Mouse (Mus musculus) bone marrow, adult 2 months (tissue): ENCODE data around the gene Nmur1. TPM values are rescaled to one million over a fixed set of nuclear protein-coding genes. Genes with fewer than 3 reads are reported as not detected.
"Not testable (repeated sequence)": the region's sequence is repeated elsewhere in the genome, so short reads cannot be mapped to it uniquely, and the experiment has no call there.

Experiments
- H3K27ac ChIP-seq: fragments of 200-500 bp; 2 replicates; pipeline ENCODE4 v1.5.1; 2012; ENCODE audit warnings: low read depth, mild to moderate bottlenecking, control low read depth, inconsistent platforms, low read length; ENCODE audit not compliant: control insufficient read depth, poor library complexity, insufficient read depth
- H3K4me1 ChIP-seq: fragments of 200-500 bp; 2 replicates; pipeline ENCODE4 v1.6.1; 2011; ENCODE audit warnings: low read length; ENCODE audit not compliant: control insufficient read depth, insufficient read depth
- H3K4me3 ChIP-seq: fragments of 200-500 bp; replicated peaks from 2 replicates; pipeline ENCODE3; 2011; ENCODE audit warnings: mild to moderate bottlenecking, low read depth, low read length, control low read depth; ENCODE audit not compliant: control insufficient read depth
- CTCF ChIP-seq: fragments of 200-500 bp; IDR thresholded peaks from 2 replicates; pipeline ENCODE4 v1.5.1; 2011; ENCODE audit warnings: low read length, control low read depth; ENCODE audit not compliant: control insufficient read depth, insufficient read depth
- POLR2A ChIP-seq: fragments of 200-500 bp; IDR thresholded peaks from 2 replicates; pipeline ENCODE4 v1.6.1; 2011; ENCODE audit warnings: low read depth, mild to moderate bottlenecking, control low read depth, low read length, borderline replicate concordance; ENCODE audit not compliant: control insufficient read depth
- WGBS: fragments of 180-500 bp; shearing (Covaris S2); methylation state at CpG from one replicate; pipeline ENCODE4 v1.1.7; 2018; 5-methylcytosine and 5-hydroxymethylcytosine counted together
- polyA plus RNA-seq: library from polyadenylated mRNA; stranded (reverse); fragments of >200 nt; gene quantifications from 2 replicates; pipeline ENCODE4 v1.2.4, GENCODE M21; 2011; ENCODE audit warnings: low replicate concordance; ENCODE audit not compliant: missing spikeins, insufficient read depth, insufficient read length

Gene Nmur1
- not detected in 2 replicates for polyA plus RNA-seq

GRCm38 (mm10) chr1:86426128-86426527 is at the start of gene Nmur1, which contains the start of gene Tex44:
TSS of gene Nmur1 (minus strand) at chr1:86426228.
TSS of gene Tex44 (plus strand) at chr1:86426329.
- TF ChIP-seq POLR2A, result no peak
- TF ChIP-seq CTCF, result no peak
- H3K4me3 ChIP-seq, result no peak within 1 kb of the TSS
- peak within 1 kb of the TSS; percentile 62 for H3K27ac ChIP-seq
- H3K4me1 ChIP-seq, result no peaks in the 10 kb centered on the region; the same call in 1 of the 2 replicates
- WGBS, result 91% methylated on average over 8 of the region's 8 CpGs

GRCm38 (mm10) chr1:86473109-86473760 is 47.2 kb upstream of the Nmur1 start:
- peaks cover 7% of the 10 kb centered on the region for H3K4me1 ChIP-seq
- H3K27ac ChIP-seq, result peak overlapping the region; percentile 96
- 67% methylated on average over 18 of the region's 18 CpGs for WGBS
- no peak overlapping the region for H3K4me3 ChIP-seq
- no peak for TF ChIP-seq POLR2A
- no peak for TF ChIP-seq CTCF

DNA sequence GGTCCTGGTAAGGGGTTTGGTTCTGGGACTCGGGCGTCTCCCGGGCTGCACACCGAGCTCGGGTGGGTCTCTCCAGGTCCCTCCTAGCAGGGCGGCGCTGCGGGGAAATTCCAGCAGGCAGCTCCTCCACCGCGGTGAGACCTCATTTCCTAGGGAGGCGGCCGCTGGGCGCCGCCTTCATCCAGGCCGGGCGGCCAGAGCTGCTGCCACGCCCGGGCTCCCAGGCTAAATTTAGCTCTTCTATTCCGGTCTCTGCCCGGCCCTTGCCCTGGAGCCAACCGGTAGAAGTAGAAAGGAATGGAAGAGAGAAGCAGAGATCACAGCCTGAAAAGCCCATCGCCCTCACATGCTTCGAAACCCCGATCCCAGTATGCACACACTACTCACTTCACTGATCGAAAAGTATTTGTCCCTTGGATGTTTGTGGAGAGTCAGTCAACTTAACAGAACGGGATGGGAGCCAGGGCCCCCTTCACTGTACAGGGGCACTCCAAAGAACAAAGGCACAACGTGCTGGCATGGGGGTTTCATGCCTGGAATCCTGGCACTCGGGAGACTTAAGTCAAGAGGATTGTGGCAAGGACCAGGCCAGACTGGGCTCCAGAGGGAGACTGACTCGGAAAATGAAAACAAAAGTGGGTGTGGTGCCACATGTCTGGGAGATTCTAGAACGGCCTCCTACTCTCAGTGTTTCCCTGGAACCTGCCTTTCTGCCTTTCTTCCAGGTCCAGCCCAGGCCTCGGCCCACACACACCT is 46.3 kb upstream of the Nmur1 start:
- Histone ChIP-seq H3K4me3 (peak overlapping the region; percentile 59), H3K27ac (peak overlapping the region; percentile 96), H3K4me1 (peaks cover 7% of the 10 kb centered on the region)
- TF ChIP-seq CTCF, result no peak
- peak; percentile 53; the same call in 1 of the 2 replicates for TF ChIP-seq POLR2A
- 6% methylated on average over 31 of the region's 31 CpGs for WGBS

GRCm38 (mm10) chr1:86471504-86471961 is 45.5 kb upstream of the Nmur1 start:
- H3K4me1 ChIP-seq, H3K4me3 ChIP-seq: not testable (repeated sequence)
- TF ChIP-seq CTCF, result peak; percentile 59
- peak overlapping the region; percentile 96; the same call in 1 of the 2 replicates for H3K27ac ChIP-seq
- WGBS, result 49% methylated on average over 11 of the region's 11 CpGs

- TF ChIP-seq CTCF (no peak), POLR2A (no peak)
- Histone ChIP-seq H3K4me1 (peaks cover 7% of the 10 kb centered on the region), H3K4me3 (no peak overlapping the region), H3K27ac (peak overlapping the region; percentile 62)
- 33% methylated on average over 12 of the region's 12 CpGs for WGBS
Observed at GRCm38 (mm10) chr1:86470519-86471181, 44.6 kb upstream of the Nmur1 start.

- 89% methylated on average over 4 of the region's 4 CpGs for WGBS
- Histone ChIP-seq H3K27ac (peak overlapping the region; percentile 21; the same call in 1 of the 2 replicates), H3K4me3 (no peak overlapping the region), H3K4me1 (peaks cover 7% of the 10 kb centered on the region)
- no peak for TF ChIP-seq CTCF
- TF ChIP-seq POLR2A, result no peak
Observed at GRCm38 (mm10) chr1:86469876-86470275, 43.8 kb upstream of the Nmur1 start.

DNA sequence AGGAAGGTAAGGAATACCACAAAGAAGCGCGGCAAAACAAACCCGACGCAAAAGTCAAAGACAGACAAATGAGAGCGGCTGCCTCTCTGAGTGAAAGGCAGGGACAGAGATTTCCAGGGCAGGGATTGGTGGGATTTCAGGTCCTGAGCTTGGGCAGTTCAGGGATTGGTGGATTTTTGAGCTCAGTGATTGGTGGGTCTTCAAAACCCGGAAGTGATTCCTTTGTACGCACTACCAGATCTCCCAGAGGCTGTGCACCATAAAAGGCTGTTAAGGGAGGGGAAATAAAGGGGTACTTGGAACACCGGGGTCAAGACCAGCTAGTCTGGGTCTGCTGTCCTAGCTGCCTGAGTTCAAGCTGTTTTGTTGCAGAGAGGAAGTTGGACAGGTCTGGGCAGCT is 41.4 kb upstream of the Nmur1 start:
- TF ChIP-seq CTCF, result no peak
- no peak for TF ChIP-seq POLR2A
- H3K27ac ChIP-seq, result no peak overlapping the region
- H3K4me1 ChIP-seq, result peaks cover 4% of the 10 kb centered on the region
- no peak overlapping the region for H3K4me3 ChIP-seq
- WGBS, result 86% methylated on average over 8 of the region's 8 CpGs

DNA sequence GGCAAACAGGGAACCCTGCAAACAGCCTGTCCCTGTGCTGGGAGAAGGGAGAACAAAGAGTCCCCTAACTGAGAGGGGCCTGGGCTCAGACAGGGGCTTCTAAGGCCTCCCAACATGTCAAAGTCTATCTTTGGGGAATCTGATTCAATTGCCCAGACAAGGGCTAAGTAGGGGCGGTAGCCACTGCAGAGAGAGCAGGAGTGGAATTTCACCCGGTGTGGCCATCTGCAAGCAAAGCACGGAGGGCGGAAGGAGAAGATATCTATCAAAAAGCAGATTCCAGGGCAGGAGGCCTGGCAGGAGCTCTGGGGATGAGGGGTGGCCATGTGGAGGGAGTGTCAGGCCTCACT is 38.8 kb upstream of the Nmur1 start:
- 85% methylated on average over 4 of the region's 4 CpGs for WGBS
- no peak overlapping the region for H3K4me3 ChIP-seq
- H3K27ac ChIP-seq, result no peak overlapping the region
- H3K4me1 ChIP-seq, result no peaks in the 10 kb centered on the region; the same call in 1 of the 2 replicates
- TF ChIP-seq CTCF (no peak), POLR2A (no peak)
